Mouse (Mus musculus) right cerebral cortex, adult 2 months (tissue): ENCODE measurements around the gene Fermt1.

Source experiments
- DNase-seq, 2 experiments: peaks; one replicate each; pipeline ENCODE4 v3.0.0; 2021 to 2022; ENCODE audit warnings: low spot score in 2 of 2

The Fermt1 gene

DNA sequence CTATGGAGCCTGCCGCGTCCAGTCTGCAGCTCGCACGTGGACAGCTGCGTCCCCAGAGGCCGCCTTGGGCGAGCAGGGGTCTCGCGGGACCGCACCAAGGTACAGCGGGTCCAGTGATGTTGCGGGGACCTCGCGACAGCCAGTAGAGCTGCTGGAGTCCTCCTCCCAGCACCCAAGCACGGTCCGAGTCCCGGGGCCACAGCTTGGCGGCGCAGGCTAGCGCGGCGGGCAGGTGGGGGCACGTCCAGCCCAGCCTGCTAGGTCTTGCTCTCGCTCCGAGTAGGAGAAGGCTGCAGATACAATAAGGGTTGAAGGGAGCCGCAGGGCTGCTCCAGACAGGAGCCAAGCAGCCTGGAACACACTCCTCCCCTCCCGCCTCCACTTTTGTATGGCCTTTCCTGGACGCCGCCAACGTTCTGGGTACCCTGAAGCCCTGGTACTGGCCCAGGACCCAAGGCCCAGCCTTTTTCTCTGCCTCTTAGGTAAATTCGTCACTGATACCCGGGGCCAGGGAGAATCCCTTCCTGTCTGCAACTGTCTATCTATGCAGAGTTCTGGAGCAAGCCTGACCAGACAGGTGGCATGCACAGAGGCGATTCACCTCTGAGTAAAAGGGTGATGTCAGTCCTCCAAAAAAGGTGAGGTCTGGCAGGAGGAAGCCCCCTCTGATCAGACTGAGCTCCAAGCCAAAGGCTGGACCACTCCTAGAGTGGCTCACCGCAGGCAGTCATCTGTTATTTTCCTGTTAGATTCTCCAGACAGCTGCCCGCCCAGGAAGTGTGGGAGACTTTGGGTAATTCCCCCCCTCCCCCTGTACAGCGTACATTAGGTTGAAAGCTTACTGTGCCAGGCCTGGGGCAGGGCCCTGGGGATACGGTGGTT lies at the start of gene Fermt1:
Gene Fermt1, minus strand, starts transcription at position 581 of the 882 bp plus-strand sequence.
- no peak for DNase-seq

- DNase-seq, result no peak
These were observed 47.2 kb upstream of the Fermt1 start for GRCm38 (mm10) chr2:132992659-132993531.

- DNase-seq, result no peak
These were observed 44.3 kb upstream of the Fermt1 start for GRCm38 (mm10) chr2:132989778-132990564.

DNA sequence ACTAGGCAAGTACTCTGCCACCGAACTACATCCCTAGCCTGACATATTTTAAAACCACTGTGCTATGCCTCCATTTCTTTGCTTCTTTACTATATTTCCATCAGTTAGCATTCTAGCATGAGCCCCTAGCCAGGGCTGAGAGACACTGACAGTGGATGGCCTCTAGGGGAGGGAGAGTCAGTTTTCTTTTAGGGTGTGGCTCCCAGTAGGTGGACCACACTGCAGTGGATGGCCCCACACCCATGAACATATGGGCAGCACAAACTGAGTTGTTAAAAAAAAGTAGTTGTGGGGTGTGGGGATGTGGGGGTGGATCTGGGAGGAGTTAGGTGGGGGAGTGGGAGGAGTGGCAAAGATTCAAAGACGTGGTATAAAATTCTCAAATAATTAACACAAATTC lies 27.6 kb upstream of the Fermt1 start:
- DNase-seq, result no peak

DNA sequence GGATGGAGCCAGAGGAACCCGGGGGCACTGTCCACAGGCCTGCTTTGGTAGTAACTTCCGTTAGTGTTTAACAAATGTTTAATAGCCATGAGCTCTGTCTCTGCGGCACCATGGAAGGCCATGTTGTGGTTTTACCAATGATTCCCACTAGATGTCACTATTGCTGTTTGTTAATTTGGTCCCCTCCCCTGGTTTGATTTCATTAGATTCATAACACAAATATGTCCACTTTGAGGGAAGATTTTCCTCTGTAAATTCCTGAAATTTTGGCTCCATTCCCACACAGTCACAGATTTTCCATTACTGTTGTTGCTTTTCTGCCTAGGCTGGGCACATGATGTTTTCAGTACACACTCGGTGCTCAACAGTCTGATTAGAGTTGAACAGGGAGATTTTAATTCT lies 25.1 kb upstream of the Fermt1 start:
- DNase-seq, result peak; percentile 33 to 36

GRCm38 (mm10) chr2:132957786-132958185 lies 12.1 kb upstream of the Fermt1 start:
- no peak for DNase-seq

- peak; percentile 23 to 25 for DNase-seq
These were observed 6.5 kb upstream of the Fermt1 start for GRCm38 (mm10) chr2:132952197-132952596.

DNA sequence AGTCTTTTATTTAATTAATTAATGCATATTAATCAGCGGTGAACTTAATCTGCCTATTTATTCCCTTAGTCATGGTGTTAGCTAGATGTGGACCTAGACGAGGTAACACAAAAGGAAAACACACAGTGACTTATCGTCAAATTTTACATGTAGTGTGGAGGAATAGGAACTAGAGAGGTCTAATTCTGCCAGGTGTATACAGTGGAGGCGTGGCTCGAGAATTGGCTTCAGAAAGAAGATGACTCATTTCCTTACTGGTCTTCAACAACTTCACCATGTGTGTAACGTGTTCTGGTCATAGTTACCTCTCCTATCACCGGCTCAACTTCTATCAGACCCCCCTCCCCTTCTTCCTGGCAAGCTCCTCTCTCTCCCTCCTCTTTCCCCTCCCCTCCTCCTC lies 2.5 kb upstream of the Fermt1 start:
- DNase-seq, result no peak

DNA sequence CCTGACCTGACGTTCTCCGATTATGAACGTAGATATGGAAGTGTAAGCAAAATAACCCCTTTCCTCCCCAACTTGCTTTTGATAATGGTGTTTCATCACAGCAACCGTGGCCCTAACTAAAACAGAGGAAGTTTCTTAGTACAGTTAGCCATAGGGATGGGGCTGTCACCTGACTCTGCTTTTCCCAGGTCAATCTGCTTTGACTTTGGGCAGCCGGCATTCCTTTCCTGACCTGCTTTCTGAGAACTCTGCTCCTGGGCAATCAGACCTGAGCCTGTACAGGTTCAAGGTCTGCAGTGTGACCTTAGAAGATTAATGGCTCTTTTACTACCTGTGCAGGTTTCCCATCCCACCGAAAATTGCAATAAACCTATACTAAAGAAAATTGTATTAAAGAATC lies 1.3 kb upstream of the Fermt1 start:
- DNase-seq, result no peak

GRCm38 (mm10) chr2:132944711-132945325 lies 888 bp downstream of the Fermt1 start:
- no peak for DNase-seq

DNA sequence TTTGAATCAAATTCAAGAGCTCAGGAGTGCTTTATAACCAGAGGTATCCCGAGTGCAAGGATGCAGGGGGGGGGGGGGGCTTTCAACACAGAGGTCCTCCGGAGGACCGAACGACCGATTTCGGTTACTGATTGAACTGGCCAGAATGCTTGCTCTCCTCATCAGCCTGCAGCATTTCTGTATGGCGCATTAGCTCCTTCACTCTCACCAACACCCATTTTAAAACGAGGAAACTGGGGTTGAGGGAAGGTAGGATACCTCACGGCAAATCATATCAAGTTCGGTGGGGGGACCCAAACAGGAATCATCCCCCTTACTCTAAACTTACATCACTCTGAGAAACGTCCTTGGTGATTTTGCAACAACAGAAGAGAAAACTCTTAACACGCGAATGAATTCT lies 1.7 kb downstream of the Fermt1 start:
- no peak for DNase-seq

- DNase-seq, result no peak
These were observed 2.1 kb downstream of the Fermt1 start for GRCm38 (mm10) chr2:132943596-132943995.

- DNase-seq, result no peak
These were observed 6.7 kb downstream of the Fermt1 start for GRCm38 (mm10) chr2:132939056-132939455.

DNA sequence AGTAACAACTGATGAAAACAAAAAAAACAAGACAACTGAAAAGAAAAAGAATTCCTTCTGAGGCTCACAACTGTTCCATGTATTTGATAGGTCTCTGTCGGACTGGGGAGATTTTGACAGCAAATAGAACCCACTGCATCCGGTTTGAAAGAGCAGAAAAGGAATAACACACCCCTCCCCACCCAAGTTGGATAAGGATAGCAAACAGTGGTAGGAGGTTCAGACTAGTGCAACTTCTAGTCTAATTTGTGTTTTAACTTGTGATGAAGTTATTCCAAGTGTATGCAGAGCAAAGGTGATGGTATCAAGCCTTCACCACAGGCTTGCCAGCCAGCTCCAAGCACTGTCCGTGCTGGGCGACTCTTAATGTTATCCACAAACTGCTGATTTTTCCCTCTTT lies 9.5 kb downstream of the Fermt1 start:
- DNase-seq, result no peak

DNA sequence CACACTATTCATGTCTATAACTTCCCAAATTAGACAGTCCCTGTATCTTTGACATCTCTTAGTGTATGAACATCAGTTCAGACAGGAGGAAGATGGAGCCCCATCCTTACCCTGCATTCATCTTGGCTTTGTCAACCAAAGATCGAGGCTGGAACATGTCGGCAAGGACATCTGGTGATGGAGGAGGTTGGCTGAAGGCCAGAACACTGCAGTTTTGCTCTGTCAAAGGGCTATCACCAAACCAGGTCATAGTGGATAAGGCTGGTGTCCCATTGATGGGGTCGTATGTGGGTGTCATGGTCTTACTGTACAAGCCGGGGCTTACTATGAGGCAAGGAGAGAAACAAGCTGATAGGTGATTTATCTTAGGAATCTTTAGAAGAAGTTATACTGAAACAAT lies 11.0 kb downstream of the Fermt1 start:
- no peak for DNase-seq

DNA sequence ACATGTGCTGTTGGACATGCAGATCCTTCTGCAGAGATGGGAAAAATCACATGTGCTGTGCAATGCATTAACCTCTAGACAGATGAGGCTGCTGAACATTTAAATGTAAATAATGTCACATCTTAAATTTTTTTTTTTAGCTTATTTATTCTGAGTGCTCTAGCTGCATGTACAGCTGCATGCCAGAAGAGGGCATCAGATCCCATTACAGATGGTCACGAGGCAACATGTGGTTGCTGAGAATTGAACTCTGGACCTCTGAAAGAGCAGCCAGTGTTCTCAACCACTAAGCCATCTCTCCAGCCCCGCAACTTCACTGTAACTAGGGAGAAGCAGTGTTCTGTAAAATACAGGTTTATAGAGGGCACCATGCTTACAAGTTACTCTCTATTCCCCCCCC lies 11.6 kb downstream of the Fermt1 start:
- no peak for DNase-seq

GRCm38 (mm10) chr2:132928999-132929398 lies 16.7 kb downstream of the Fermt1 start:
- no peak for DNase-seq

GRCm38 (mm10) chr2:132927871-132928270 lies 17.8 kb downstream of the Fermt1 start:
- DNase-seq, result no peak

DNA sequence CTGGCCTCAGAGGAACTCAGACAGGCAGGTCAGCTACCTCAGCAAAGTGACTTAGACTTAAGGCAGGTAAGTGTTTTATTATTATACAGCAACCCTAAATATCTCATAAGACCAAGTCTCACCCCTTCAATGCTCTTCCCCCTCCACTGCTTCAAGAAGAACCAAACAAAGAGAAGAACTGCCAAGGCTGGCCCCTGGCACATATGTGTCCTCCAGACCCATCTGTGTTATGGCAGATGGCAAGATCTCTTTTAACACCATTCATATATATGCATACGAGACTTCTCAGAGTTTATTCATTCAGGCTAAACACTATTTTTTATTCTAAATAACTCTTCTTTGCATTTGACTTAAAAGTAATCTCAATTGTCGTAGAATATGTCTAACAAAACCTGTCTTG lies 18.4 kb downstream of the Fermt1 start:
- DNase-seq, result no peak

- DNase-seq, result no peak
These were observed 22.2 kb downstream of the Fermt1 start for GRCm38 (mm10) chr2:132923290-132924085.
